Mouse (Mus musculus): ENCODE results near the gene Ptpro. TPM values are rescaled to one million over a fixed set of nuclear protein-coding genes. Genes with fewer than 3 reads are reported as not detected.
"Not testable (repeated sequence)": the region's sequence is repeated elsewhere in the genome, so short reads cannot be mapped to it uniquely, and the experiment has no call there.

Gene Ptpro
- total RNA-seq, 1 experiment, result 0.31 TPM

DNA sequence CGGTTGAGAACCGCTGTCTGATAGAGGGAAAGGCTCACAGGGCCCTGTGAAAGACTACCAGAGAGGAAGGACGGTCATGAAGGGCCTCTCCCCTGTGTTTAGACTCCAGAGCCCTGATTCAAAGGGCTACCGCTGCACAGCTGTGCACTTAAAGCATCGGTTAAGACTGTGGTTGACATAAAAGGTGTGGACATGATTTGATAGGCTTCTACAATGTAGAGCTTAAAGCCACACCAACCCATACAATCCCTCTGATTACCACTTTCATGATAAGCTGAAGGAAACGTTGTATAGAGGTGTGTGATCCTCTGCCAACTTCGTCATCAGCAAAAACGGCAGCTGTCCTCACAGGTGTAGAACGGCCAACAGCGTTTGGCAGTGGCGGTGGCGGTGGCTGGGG is 191.0 kb downstream of the Ptpro start:
- in situ Hi-C loops (cut with MboI; ENCODE audit: low sequenced_read_pairs in 2 of 2, unreplicated experiment in 2 of 2), result no loop called here
- H3K4me1 ChIP-seq (ENCODE audit: control insufficient read depth in 2 of 2, insufficient read depth in 2 of 2, low read length in 2 of 2, poor library complexity in 1 of 2), result no peaks in the 10 kb centered on the region

GRCm38 (mm10) chr6:137446116-137446515 is 194.0 kb downstream of the Ptpro start:
- H3K9ac ChIP-seq (ENCODE audit: insufficient read depth, low read depth, low read length, poor library complexity, severe bottlenecking); H3K4me1 ChIP-seq (ENCODE audit: control insufficient read depth in 2 of 2, insufficient read depth in 2 of 2, low read length in 2 of 2, poor library complexity in 1 of 2); DNase-seq (ENCODE audit: low read depth, low spot score); H3K36me3 ChIP-seq (ENCODE audit: control insufficient read depth, insufficient read depth, low read length, poor library complexity, severe bottlenecking); H3K27ac ChIP-seq (ENCODE audit: insufficient read depth, low read depth, low read length, poor library complexity, severe bottlenecking); H3K9me3 ChIP-seq (ENCODE audit: control insufficient read depth, insufficient read depth, low read depth, low read length); H3K4me3 ChIP-seq (ENCODE audit: insufficient read depth in 1 of 2, low read depth in 1 of 2, low read length in 2 of 2, poor library complexity in 1 of 2, severe bottlenecking in 1 of 2); in situ Hi-C loops (cut with MboI; ENCODE audit: low sequenced_read_pairs in 2 of 2, unreplicated experiment in 2 of 2): not testable (repeated sequence)

More for the DNA sequence above, 191.0 kb downstream of the Ptpro start:
- Histone ChIP-seq H3K9me3 (ENCODE audit: control insufficient read depth, insufficient read depth, low read depth, low read length) (no peaks in the 10 kb centered on the region), H3K9ac (ENCODE audit: insufficient read depth, low read depth, low read length, poor library complexity, severe bottlenecking) (no peak overlapping the region), H3K36me3 (ENCODE audit: control insufficient read depth, insufficient read depth, low read length, poor library complexity, severe bottlenecking) (no peaks in the 10 kb centered on the region), H3K4me3 (ENCODE audit: insufficient read depth in 1 of 2, low read depth in 1 of 2, low read length in 2 of 2, poor library complexity in 1 of 2, severe bottlenecking in 1 of 2) (no peak overlapping the region), H3K27ac (ENCODE audit: insufficient read depth, low read depth, low read length, poor library complexity, severe bottlenecking) (no peak overlapping the region)
- DNase-seq (ENCODE audit: low read depth, low spot score), result no peak
- TF ChIP-seq ZNF384 (IDR thresholded peaks at IDR 0.05; ENCODE audit: low read depth, low read length) (no peak), ZC3H11A (IDR thresholded peaks at IDR 0.05; ENCODE audit: borderline replicate concordance, low read depth, low read length) (no peak), HCFC1 (IDR thresholded peaks at IDR 0.05; ENCODE audit: borderline replicate concordance, insufficient read depth, low read length) (no peak), CHD2 (IDR thresholded peaks at IDR 0.05; ENCODE audit: low read depth, low read length) (no peak), MAFK (IDR thresholded peaks at IDR 0.05; ENCODE audit: insufficient read depth, low read depth, low read length) (no peak)

- TF ChIP-seq ZC3H11A (IDR thresholded peaks at IDR 0.05; ENCODE audit: borderline replicate concordance, low read depth, low read length) (peak; percentile 68), CHD2 (IDR thresholded peaks at IDR 0.05; ENCODE audit: low read depth, low read length) (no peak), MAFK (IDR thresholded peaks at IDR 0.05; ENCODE audit: insufficient read depth, low read depth, low read length) (no peak), ZNF384 (IDR thresholded peaks at IDR 0.05; ENCODE audit: low read depth, low read length) (no peak)
- H3K27ac ChIP-seq (ENCODE audit: insufficient read depth, low read depth, low read length, poor library complexity, severe bottlenecking), result no peak overlapping the region
- H3K9ac ChIP-seq (ENCODE audit: insufficient read depth, low read depth, low read length, poor library complexity, severe bottlenecking), result no peak overlapping the region
Measured at GRCm38 (mm10) chr6:137455537-137456041, 203.5 kb downstream of the Ptpro start.

DNA sequence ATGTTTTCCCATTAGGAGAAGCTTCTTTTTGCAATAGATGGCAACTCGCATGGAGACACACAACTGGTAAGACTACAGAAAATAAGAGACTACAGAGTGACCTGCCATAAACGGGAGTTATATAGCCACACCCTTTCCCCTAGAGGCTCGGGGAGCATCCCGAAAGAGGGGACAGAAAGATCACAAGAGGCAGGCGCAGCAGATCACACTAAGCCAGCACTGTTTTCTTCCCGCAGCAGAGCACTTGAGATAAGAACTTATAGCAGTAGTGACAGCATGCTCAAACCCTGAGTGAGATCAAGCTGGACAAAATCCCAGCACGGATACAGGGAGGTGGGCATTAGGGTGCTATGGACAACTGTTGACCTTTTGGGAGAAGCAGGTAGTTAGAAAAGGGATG is 203.9 kb downstream of the Ptpro start:
- in situ Hi-C loops (cut with MboI; ENCODE audit: low sequenced_read_pairs in 2 of 2, unreplicated experiment in 2 of 2), result no loop called here
- no peaks in the 10 kb centered on the region for H3K9me3 ChIP-seq (ENCODE audit: control insufficient read depth, insufficient read depth, low read depth, low read length)
- no peaks in the 10 kb centered on the region for H3K4me1 ChIP-seq (ENCODE audit: control insufficient read depth in 2 of 2, insufficient read depth in 2 of 2, low read length in 2 of 2, poor library complexity in 1 of 2)
- DNase-seq (ENCODE audit: low read depth, low spot score), result no peak
- TF ChIP-seq MAFK (IDR thresholded peaks at IDR 0.05; ENCODE audit: insufficient read depth, low read depth, low read length), result no peak
- no peak for TF ChIP-seq CHD2 (IDR thresholded peaks at IDR 0.05; ENCODE audit: low read depth, low read length)
- no peak for TF ChIP-seq ZNF384 (IDR thresholded peaks at IDR 0.05; ENCODE audit: low read depth, low read length)
- no peak for TF ChIP-seq ZC3H11A (IDR thresholded peaks at IDR 0.05; ENCODE audit: borderline replicate concordance, low read depth, low read length)
- TF ChIP-seq HCFC1 (IDR thresholded peaks at IDR 0.05; ENCODE audit: borderline replicate concordance, insufficient read depth, low read length), result no peak
- no peak overlapping the region for H3K27ac ChIP-seq (ENCODE audit: insufficient read depth, low read depth, low read length, poor library complexity, severe bottlenecking)
- no peaks in the 10 kb centered on the region for H3K36me3 ChIP-seq (ENCODE audit: control insufficient read depth, insufficient read depth, low read length, poor library complexity, severe bottlenecking)
- no peak overlapping the region for H3K4me3 ChIP-seq (ENCODE audit: insufficient read depth in 1 of 2, low read depth in 1 of 2, low read length in 2 of 2, poor library complexity in 1 of 2, severe bottlenecking in 1 of 2)
- H3K9ac ChIP-seq (ENCODE audit: insufficient read depth, low read depth, low read length, poor library complexity, severe bottlenecking), result no peak overlapping the region

More at GRCm38 (mm10) chr6:137455537-137456041, 203.5 kb downstream of the Ptpro start:
- H3K9me3 ChIP-seq (ENCODE audit: control insufficient read depth, insufficient read depth, low read depth, low read length), result no peaks in the 10 kb centered on the region
- DNase-seq (ENCODE audit: low read depth, low spot score), result peak; percentile 65
- H3K4me1 ChIP-seq (ENCODE audit: control insufficient read depth in 2 of 2, insufficient read depth in 2 of 2, low read length in 2 of 2, poor library complexity in 1 of 2), result no peaks in the 10 kb centered on the region
- no peaks in the 10 kb centered on the region for H3K36me3 ChIP-seq (ENCODE audit: control insufficient read depth, insufficient read depth, low read length, poor library complexity, severe bottlenecking)
- in situ Hi-C loops (cut with MboI; ENCODE audit: low sequenced_read_pairs in 2 of 2, unreplicated experiment in 2 of 2), result no loop called here
- H3K4me3 ChIP-seq (ENCODE audit: insufficient read depth in 1 of 2, low read depth in 1 of 2, low read length in 2 of 2, poor library complexity in 1 of 2, severe bottlenecking in 1 of 2), result no peak overlapping the region

GRCm38 (mm10) chr6:137457210-137457609 is 205.1 kb downstream of the Ptpro start:
- Histone ChIP-seq H3K36me3 (ENCODE audit: control insufficient read depth, insufficient read depth, low read length, poor library complexity, severe bottlenecking) (no peaks in the 10 kb centered on the region), H3K27ac (ENCODE audit: insufficient read depth, low read depth, low read length, poor library complexity, severe bottlenecking) (no peak overlapping the region), H3K9ac (ENCODE audit: insufficient read depth, low read depth, low read length, poor library complexity, severe bottlenecking) (no peak overlapping the region), H3K4me1 (ENCODE audit: control insufficient read depth in 2 of 2, insufficient read depth in 2 of 2, low read length in 2 of 2, poor library complexity in 1 of 2) (no peaks in the 10 kb centered on the region), H3K9me3 (ENCODE audit: control insufficient read depth, insufficient read depth, low read depth, low read length) (no peaks in the 10 kb centered on the region), H3K4me3 (ENCODE audit: insufficient read depth in 1 of 2, low read depth in 1 of 2, low read length in 2 of 2, poor library complexity in 1 of 2, severe bottlenecking in 1 of 2) (no peak overlapping the region)
- DNase-seq (ENCODE audit: low read depth, low spot score), result no peak
- in situ Hi-C loops (cut with MboI; ENCODE audit: low sequenced_read_pairs in 2 of 2, unreplicated experiment in 2 of 2), result no loop called here
- TF ChIP-seq ZC3H11A (IDR thresholded peaks at IDR 0.05; ENCODE audit: borderline replicate concordance, low read depth, low read length), result no peak
- TF ChIP-seq HCFC1 (IDR thresholded peaks at IDR 0.05; ENCODE audit: borderline replicate concordance, insufficient read depth, low read length), result no peak
- TF ChIP-seq ZNF384 (IDR thresholded peaks at IDR 0.05; ENCODE audit: low read depth, low read length), result no peak
- TF ChIP-seq CHD2 (IDR thresholded peaks at IDR 0.05; ENCODE audit: low read depth, low read length), result no peak
- no peak for TF ChIP-seq MAFK (IDR thresholded peaks at IDR 0.05; ENCODE audit: insufficient read depth, low read depth, low read length)

Measured in ES-E14 (cell line).